Mouse (Mus musculus) bone marrow macrophage, adult 2 months (primary cell): Measurements from ENCODE around the gene Gm11444.

Experiments
- CTCF ChIP-seq: IDR thresholded peaks from 2 replicates; pipeline ENCODE4 v1.5.1; 2012; ENCODE audit warnings: low read depth, mild to moderate bottlenecking, low read length, moderate library complexity
- POLR2A ChIP-seq: IDR thresholded peaks from 2 replicates; pipeline ENCODE4 v1.6.1; 2012; ENCODE audit warnings: mild to moderate bottlenecking, low read depth, low read length, borderline replicate concordance

- no peak for TF ChIP-seq CTCF
- no peak for TF ChIP-seq POLR2A
Observed at GRCm38 (mm10) chr11:85812201-85812966, 37.7 kb downstream of the Gm11444 start.
